Mouse (Mus musculus): Measurements from ENCODE around the gene Setd7. TPM values are rescaled to one million over a fixed set of nuclear protein-coding genes. Genes with fewer than 3 reads are reported as not detected.

Gene Setd7
- 33.7 to 41.4 TPM (median 36.7 TPM) in 4 replicates for total RNA-seq (2023)

GRCm38 (mm10) chr3:51560511-51561108 is at the start of gene Setd7:
Setd7 (minus strand) TSS chr3:51560879.

GRCm38 (mm10) chr3:51483741-51484359 is 76.8 kb downstream of the Setd7 start, which contains the start of gene Rab33b:
Rab33b (plus strand) TSS chr3:51483920.

Other genes starting within 250 kb of the Setd7 start
- gene Elf2, start 220.2 kb downstream of the Setd7 start, total RNA-seq (2023), result 111 to 131 TPM (median 123 TPM) in 4 replicates
- not detected in 4 replicates for gene Mgarp, start 164.1 kb downstream of the Setd7 start, total RNA-seq (2023)
- 61.4 to 86.5 TPM (median 71.4 TPM) in 4 replicates for gene Ndufc1, start 151.9 kb downstream of the Setd7 start, total RNA-seq (2023)
- gene Naa15, start 145.7 kb downstream of the Setd7 start, total RNA-seq (2023), result 103 to 137 TPM (median 123 TPM) in 4 replicates
- gene Rab33b, start 77.0 kb downstream of the Setd7 start, total RNA-seq (2023), result 26.2 to 30.4 TPM (median 28.4 TPM) in 4 replicates
- gene Mgst2, start 99.5 kb upstream of the Setd7 start, total RNA-seq (2023), result 5.2 to 12.1 TPM (median 7.9 TPM) in 4 replicates

Data from B cell, adult 62 days (primary cell).